Mouse (Mus musculus): ENCODE measurements around the gene Jmjd8.

Gene Jmjd8

DNA sequence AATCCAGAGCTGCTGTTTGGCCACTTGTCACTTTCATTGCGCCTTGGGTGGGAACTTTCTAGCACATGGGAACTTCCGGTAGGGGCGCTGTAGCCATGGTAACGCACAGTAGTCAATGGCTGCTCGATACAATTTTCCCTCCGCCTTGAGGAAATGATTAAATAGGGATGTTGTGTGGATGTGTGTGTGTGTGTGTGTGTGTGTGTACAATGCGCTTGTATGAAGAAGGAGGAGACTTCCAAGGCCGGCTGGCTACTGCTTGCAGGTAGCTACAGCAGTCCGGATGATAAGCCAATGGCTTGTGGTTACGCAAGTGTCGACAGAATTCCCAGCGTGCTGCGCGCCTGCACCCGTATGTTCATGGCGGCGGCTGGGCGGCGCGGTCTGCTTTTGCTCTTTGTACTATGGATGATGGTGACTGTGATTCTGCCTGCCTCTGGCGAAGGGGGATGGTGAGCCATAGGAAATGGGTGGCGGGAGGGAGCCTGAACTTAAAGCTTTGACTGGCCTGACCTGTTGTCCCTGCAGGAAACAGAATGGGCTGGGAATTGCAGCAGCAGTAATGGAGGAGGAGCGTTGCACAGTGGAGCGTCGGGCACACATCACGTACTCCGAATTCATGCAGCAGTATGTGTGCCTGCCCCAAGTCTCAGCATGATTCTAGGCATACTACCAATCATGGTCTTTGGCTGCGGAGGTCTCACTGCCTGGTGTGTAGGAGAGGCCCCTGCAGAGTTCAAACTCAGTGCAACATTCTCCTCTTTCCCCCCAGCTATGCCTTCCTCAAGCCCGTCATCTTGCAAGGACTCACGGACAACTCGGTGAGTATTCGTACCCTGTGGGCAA is at the start of gene Jmjd8:
Gene Jmjd8 (plus strand): TSS at position 156 of the 846 bp plus-strand sequence.
- ATAC-seq (ENCODE audit: insufficient number of reproducible peaks, low FRiP score, low TSS enrichment): peak; percentile 27; the same call in 1 of the 2 replicates

- ATAC-seq (ENCODE audit: insufficient number of reproducible peaks, low FRiP score, low TSS enrichment): no peak
Observed at GRCm38 (mm10) chr17:25781339-25781738, 47.3 kb upstream of the Jmjd8 start.

GRCm38 (mm10) chr17:25783086-25783485 is 45.6 kb upstream of the Jmjd8 start:
- ATAC-seq (ENCODE audit: insufficient number of reproducible peaks, low FRiP score, low TSS enrichment): no peak

- no peak for ATAC-seq (ENCODE audit: insufficient number of reproducible peaks, low FRiP score, low TSS enrichment)
Observed at GRCm38 (mm10) chr17:25783861-25784574, 44.6 kb upstream of the Jmjd8 start.

DNA sequence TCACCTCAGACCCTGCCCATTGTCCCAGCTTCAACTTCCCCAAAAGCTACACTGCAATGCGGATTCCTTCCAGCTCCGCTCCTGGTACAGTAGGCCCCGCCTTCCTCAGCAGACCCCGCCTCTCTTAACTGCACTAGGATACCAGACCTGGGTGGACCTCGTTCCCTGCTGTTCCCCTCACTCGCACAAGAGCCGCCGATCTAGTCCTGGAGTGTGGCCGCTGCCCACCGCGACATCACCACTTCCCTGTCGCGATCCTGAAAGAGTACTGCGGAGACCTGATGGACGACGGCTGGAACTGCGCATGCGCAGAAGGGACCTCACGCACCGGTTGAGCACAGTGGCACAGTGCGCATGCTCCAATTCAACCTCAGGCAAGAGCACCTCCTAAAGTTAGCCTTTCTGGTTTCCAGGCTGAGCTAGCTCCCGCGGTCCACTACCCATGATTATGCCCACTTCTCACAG is 43.4 kb upstream of the Jmjd8 start, which contains the start of gene Haghl:
Gene Haghl (minus strand): TSS at position 393 of the 465 bp plus-strand sequence.
- peak; percentile 76; the same call in 1 of the 2 replicates for ATAC-seq (ENCODE audit: insufficient number of reproducible peaks, low FRiP score, low TSS enrichment)

DNA sequence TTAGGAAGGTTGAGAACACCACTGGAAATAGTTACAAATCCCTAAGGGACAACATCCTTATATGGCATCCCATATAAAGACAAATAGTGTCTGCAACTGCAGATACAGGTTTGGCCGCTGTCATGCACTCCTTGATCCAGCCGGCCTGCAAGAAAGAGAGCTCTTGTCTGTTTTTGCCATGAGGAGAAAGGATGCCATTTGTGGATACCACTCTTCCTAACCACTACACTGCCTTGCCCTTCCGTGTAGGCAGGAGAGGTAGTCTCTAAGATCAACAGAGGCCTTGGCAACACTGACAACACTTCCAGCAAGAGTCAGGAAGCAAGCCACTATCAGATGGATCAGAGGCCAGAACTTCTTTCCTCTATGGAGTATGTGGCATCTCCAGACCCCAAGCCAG is 42.4 kb upstream of the Jmjd8 start, which contains the start of gene Ccdc78:
Gene Ccdc78 (plus strand): TSS at position 301 of the 400 bp plus-strand sequence.
- no peak for ATAC-seq (ENCODE audit: insufficient number of reproducible peaks, low FRiP score, low TSS enrichment)

DNA sequence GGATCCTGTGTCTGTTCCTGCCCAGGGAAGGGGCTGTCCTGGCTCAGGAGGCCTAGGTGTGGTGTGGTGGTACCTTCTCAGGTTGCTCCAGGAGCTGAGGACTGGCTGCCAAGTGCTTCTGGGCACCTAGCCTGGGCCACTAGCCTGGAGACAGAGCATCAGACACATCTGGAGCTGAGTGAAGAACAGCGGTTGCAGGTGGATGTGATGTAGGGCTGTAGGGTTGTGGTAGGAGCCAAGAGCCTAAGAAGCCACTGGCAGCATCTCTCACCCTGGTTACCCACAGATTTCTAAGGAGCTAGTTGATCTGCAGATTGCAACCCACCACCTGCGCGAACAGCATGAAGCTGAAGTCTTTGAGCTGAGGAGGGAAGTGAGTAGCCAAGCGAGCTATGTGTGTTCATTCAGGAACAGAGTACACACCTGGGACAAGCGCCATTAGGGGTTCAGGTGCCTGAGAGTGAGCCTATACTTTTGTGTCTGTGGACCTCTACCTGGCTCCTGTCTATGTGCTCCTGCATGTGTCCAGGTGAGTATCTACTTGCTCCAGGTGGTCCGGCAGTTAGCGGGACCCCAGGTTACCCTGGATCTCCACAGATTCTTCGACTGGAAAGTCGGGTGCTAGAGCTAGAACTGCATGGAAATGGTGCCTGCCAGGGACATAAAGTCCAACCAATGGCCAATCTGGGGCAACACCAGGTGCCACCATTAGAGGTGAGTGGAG is 41.7 kb upstream of the Jmjd8 start:
- ATAC-seq (ENCODE audit: insufficient number of reproducible peaks, low FRiP score, low TSS enrichment): no peak

DNA sequence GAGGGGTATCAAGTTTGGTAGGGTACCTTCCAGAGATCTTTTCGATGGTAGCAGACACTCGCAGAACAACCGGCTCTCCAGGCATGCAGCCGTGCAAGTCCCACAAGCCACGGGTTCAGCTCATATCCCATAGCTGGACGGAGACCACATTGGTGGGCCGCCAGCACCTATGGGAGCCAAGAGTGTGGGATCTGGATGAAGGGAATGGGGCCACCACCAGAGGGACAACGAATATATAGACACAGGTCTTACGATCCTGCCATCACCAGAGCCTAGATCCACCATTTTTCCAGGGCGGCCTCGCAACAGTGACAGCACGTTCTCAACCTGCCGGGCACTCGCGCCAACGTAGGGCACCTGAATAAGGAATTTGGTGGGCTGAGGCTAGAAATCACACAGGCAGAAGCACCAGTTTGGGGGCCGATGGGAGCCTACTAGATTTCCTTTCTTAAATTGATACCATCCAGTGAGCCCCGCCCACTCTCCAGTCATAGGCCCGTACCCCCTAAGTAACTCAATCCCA is 37.3 kb upstream of the Jmjd8 start:
- no peak for ATAC-seq (ENCODE audit: insufficient number of reproducible peaks, low FRiP score, low TSS enrichment)

DNA sequence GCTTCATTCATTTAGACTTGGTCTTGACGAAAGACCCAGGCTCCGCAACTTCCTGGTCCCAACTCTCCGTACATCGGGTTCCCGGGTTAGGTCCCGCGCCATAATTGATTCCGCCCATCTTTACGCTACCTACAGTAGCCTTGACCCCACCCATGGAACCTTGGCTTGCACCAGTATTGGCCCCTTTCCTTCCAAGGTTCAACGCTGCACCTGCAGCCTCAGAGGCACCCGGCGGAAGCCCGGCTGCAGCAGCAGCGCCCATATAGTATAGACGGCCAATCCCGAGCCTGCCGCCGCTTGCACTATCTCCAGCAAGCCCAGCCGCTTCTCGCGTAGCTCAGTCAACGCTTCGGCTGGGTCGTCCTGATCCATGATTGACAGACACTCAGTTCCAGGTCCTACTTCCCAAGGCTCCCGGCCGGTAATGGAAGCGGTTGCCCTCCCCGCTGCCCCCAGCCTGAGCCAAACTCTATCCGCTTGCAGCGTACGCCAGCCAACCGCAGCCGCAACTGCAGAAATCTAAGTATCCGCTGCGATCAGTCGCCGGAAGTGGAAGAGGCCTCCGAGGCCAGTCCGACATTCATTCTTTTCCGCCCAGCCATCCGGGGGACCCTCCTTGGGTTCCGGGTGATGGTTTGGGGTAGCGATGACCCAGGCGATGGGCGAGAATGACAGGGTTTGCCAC is 36.7 kb upstream of the Jmjd8 start:
- ATAC-seq (ENCODE audit: insufficient number of reproducible peaks, low FRiP score, low TSS enrichment): peak; percentile 12; the same call in 1 of the 2 replicates

DNA sequence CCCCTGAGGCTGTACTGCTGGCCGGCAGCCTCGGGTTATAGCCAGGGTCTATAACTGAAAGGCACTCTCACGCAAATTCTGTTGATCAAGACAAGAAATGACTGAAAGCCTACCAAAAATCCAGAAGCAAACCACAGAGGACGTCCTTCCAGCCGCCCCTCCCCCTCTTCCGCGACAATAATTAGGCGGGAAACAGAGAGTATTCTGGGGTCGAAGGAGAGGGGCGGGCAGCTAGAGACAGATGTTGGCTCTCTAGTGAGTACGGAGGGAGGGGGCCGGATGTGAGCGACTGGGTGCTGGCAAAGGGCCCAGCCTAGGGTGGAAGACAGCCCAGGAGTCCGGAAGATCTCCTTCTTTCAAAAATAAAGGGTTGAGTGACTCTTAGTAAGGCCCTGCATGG is 36.1 kb upstream of the Jmjd8 start, which contains the start of gene Fam173a:
Gene Fam173a (minus strand): TSS at position 287 of the 400 bp plus-strand sequence.
- ATAC-seq (ENCODE audit: insufficient number of reproducible peaks, low FRiP score, low TSS enrichment): no peak

GRCm38 (mm10) chr17:25794197-25794596 is 34.5 kb upstream of the Jmjd8 start:
- no peak for ATAC-seq (ENCODE audit: insufficient number of reproducible peaks, low FRiP score, low TSS enrichment)

DNA sequence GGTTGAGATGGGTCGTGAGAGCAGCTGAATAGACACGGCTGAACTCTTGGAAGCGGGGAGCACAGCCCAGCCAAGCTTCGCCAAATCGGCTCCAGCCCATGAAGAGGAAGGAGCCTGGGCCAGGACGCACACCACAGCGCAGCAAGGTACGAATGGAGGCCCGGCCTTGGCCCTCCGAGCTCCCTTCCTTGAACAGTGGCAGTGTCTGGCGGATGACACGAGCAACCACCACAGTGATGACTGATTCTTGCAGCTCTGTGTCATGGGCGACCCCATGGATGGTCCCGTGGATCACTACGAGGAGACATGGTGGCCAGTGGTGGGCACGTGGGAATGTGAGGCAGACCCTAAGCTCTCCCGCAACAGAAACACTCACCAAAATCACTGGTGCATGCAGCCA is 33.7 kb upstream of the Jmjd8 start:
- no peak for ATAC-seq (ENCODE audit: insufficient number of reproducible peaks, low FRiP score, low TSS enrichment)

- ATAC-seq (ENCODE audit: insufficient number of reproducible peaks, low FRiP score, low TSS enrichment): no peak
Observed at GRCm38 (mm10) chr17:25795609-25796092, 33.0 kb upstream of the Jmjd8 start, which contains the start of gene AC134908.4. AC134908.4 (minus strand) TSS chr17:25795659.

- no peak for ATAC-seq (ENCODE audit: insufficient number of reproducible peaks, low FRiP score, low TSS enrichment)
Observed at GRCm38 (mm10) chr17:25796211-25796771, 32.4 kb upstream of the Jmjd8 start.

- ATAC-seq (ENCODE audit: insufficient number of reproducible peaks, low FRiP score, low TSS enrichment): no peak
Observed at GRCm38 (mm10) chr17:25796951-25797369, 31.7 kb upstream of the Jmjd8 start, which contains the start of gene Metrn. Metrn (minus strand) TSS chr17:25797136.

GRCm38 (mm10) chr17:25801029-25801428 is 27.6 kb upstream of the Jmjd8 start:
- peak; percentile 49; the same call in 1 of the 2 replicates for ATAC-seq (ENCODE audit: insufficient number of reproducible peaks, low FRiP score, low TSS enrichment)

DNA sequence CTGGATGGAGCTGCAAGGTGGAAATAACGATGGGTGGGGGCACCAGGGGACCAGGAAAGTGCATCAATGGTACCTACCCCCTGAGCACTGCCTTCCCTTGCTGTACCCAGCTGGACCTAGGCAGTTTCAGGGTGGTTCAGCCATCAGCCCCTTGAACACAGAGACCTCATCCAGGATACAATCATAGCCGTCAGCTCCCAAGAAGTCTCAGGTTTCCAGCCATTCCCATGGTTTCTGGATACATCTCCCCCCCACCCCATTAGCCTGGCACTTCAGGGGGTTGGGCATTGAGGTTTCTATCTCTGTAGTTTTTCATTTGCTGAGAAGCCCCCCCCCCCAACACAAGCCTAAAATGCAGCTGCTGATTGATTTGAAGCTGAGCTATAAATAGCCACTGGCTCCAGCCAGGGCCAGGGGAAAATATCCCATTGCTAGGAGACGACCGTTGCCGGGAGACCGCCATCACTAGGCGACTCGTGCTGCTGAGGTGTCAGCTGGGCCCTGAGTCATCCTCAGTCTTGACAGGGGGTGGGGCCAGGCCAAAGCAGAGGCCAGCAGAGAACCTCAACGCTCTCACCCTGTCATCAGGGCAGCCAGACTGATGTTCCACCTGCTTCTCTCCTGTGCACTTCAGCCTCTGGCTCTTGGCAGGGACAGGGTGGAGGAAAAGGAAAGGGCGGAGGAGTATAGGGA is 25.7 kb upstream of the Jmjd8 start:
- ATAC-seq (ENCODE audit: insufficient number of reproducible peaks, low FRiP score, low TSS enrichment): no peak

- ATAC-seq (ENCODE audit: insufficient number of reproducible peaks, low FRiP score, low TSS enrichment): no peak
Observed at GRCm38 (mm10) chr17:25806507-25806906, 22.2 kb upstream of the Jmjd8 start.

Measured in cerebellum, adult (tissue).